Mouse (Mus musculus) kidney, adult 2 months (tissue): ENCODE measurements around the gene Rnf185. TPM values are rescaled to one million over a fixed set of nuclear protein-coding genes. Genes with fewer than 3 reads are reported as not detected.
A peak's percentile ranks its signal among the peaks of the same experiment; 100 is the strongest.

ENCODE experiments used
- DNase-seq: peaks from one replicate; pipeline ENCODE4 v3.0.0; 2021
- H3K27ac ChIP-seq: fragments of 200-500 bp; 2 replicates; pipeline ENCODE4 v1.5.1; 2012; ENCODE audit warnings: low read depth, low read length, control low read depth, inconsistent platforms; ENCODE audit not compliant: insufficient read depth
- H3K27me3 ChIP-seq: fragments of 200-500 bp; replicated peaks from 2 replicates; pipeline ENCODE4 v1.6.1; 2012; ENCODE audit warnings: mild to moderate bottlenecking, moderate library complexity, low read length, inconsistent platforms; ENCODE audit not compliant: control insufficient read depth, insufficient read depth
- H3K36me3 ChIP-seq: fragments of 200-500 bp; 2 replicates; pipeline ENCODE4 v1.6.1; 2012; ENCODE audit warnings: mild to moderate bottlenecking, moderate library complexity, low read length, inconsistent platforms; ENCODE audit not compliant: control insufficient read depth, insufficient read depth
- H3K4me1 ChIP-seq: fragments of 200-500 bp; 2 replicates; pipeline ENCODE4 v1.6.1; 2011; ENCODE audit warnings: low read length; ENCODE audit not compliant: control insufficient read depth, insufficient read depth
- H3K4me3 ChIP-seq: fragments of 200-500 bp; 2 replicates; pipeline ENCODE4 v1.5.1; 2011; ENCODE audit warnings: mild to moderate bottlenecking, low read depth, low read length, control low read depth; ENCODE audit not compliant: insufficient read depth
- CTCF ChIP-seq: fragments of 200-500 bp; conservative IDR thresholded peaks from 2 replicates; pipeline ENCODE4 v1.5.1; 2011; ENCODE audit warnings: low read depth, mild to moderate bottlenecking, control low read depth, low read length, moderate library complexity, mixed read lengths; ENCODE audit not compliant: insufficient read depth, insufficient read length
- POLR2A ChIP-seq: fragments of 200-500 bp; IDR thresholded peaks from one replicate; pipeline ENCODE4 v1.6.1; 2011; ENCODE audit warnings: low read depth, low read length, control low read depth
- WGBS: fragments of 180-500 bp; shearing (Covaris S2); methylation state at CpG from one replicate; pipeline ENCODE4 v1.1.7; 2018; 5-methylcytosine and 5-hydroxymethylcytosine counted together
- polyA plus RNA-seq: library from polyadenylated mRNA; depleted of rRNA; stranded (reverse); fragments of >200 nt; gene quantifications from 2 replicates; pipeline ENCODE4 v1.2.3, GENCODE M21; 2012

Gene Rnf185
- polyA plus RNA-seq, 1 experiment, result 49.4 TPM

DNA sequence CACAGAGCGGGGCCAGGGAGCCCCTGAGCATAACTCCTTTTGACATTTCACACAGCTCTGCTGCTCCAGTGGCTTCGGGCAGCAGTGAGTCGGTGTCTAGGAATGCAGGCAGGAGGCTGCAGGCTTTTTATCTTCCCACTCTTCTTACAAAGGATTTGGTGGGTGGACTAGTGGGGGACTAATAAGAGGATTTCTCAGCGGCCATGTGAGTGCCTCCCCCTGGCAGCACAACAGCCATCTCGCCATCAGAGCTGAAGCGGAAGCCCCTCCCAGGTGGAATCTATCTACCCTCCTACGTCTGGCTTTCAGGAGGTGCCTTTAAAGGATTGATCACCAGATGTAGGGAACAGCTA, 77.9 kb downstream of the Rnf185 start:
- DNase-seq, result no peak
- Histone ChIP-seq H3K4me1 (no peaks in the 10 kb centered on the region; the same call in 1 of the 2 replicates), H3K36me3 (no peaks in the 10 kb centered on the region), H3K27me3 (no peaks in the 10 kb centered on the region), H3K4me3 (no peak overlapping the region), H3K27ac (no peak overlapping the region)
- whole genome bisulfite sequencing, result 46% methylated on average over 7 of the region's 7 CpGs
- TF ChIP-seq CTCF (no peak), POLR2A (no peak)

DNA sequence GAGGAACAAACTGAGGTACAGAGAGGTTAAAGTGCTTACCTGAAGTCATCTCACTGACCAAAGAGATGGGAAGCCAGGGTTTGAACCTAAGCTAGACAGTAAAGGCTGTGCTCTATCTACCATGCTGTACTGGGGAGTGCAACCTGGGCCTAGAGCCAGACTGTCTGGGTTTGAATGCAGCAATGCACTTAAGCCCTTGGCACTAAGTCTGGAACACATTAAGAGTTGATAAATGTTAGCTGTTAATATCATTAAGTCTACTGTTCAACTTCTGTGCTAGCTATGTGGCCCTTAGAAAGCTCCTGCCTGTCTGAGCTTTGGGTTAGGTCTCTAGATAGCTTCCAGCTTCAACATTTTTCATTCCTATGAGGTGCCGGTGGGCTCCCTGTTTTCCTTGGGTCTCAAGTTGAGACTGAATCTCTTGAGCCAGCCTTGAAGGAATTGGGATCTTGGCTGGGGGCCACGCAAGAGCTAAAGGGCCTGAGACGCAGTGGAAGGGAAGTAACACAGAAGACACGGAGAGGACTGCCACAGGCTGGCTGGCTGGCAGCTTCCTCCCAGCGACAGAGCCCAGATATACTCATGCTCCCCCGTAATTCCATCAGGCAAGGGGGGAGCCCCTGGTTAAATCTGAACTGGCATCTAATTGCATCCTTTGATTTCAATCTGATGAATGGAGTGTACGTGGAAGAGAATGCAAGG, 78.4 kb downstream of the Rnf185 start:
- TF ChIP-seq CTCF, result no peak
- TF ChIP-seq POLR2A, result no peak
- no peaks in the 10 kb centered on the region for H3K27me3 ChIP-seq
- no peak overlapping the region for H3K4me3 ChIP-seq
- no peaks in the 10 kb centered on the region; the same call in 1 of the 2 replicates for H3K4me1 ChIP-seq
- DNase-seq, result peak; percentile 20
- H3K27ac ChIP-seq, result no peak overlapping the region
- H3K36me3 ChIP-seq, result no peaks in the 10 kb centered on the region
- 62% methylated on average over 7 of the region's 7 CpGs for WGBS

DNA sequence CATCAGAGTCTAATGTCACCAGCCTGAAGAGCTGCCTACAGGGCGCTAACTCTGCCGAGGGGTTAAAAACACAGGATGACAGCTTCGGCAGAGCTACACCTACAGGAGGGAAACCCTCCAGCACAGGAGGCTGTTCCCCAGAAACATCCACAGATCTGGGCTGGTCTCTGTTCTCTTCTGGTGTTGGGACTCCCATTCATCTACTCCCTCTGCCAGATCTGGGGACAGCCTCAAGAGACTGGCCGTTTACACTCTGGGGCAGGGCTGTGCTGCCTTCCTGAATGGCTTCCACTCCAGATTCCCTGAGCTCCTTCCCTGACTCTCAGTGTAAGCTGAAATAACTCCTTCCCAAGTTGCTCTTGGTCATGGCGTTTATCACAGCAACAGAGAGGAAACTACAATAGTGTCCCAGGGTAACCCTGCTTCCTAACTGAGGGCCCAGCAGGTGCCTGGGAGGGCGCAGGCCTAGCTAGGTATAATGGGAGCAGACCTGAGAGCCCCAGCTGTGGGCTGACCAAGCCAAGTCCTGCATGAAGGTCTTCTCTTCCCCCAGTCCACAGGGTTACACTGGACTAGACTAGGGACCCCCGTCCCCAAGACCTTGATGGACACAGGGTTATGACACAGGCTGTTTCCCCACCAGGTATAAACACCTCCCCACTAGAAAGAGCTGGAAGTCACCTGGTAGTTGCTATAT, 80.4 kb downstream of the Rnf185 start:
- H3K27ac ChIP-seq, result no peak overlapping the region
- 28% methylated on average over 7 of the region's 7 CpGs for WGBS
- no peak for TF ChIP-seq POLR2A
- no peak for TF ChIP-seq CTCF
- H3K4me3 ChIP-seq, result peak overlapping the region; percentile 55
- no peaks in the 10 kb centered on the region for H3K36me3 ChIP-seq
- no peaks in the 10 kb centered on the region; the same call in 1 of the 2 replicates for H3K4me1 ChIP-seq
- H3K27me3 ChIP-seq, result no peaks in the 10 kb centered on the region
- DNase-seq, result no peak

GRCm38 (mm10) chr11:3370928-3371598, 81.1 kb downstream of the Rnf185 start:
- no peak overlapping the region for H3K27ac ChIP-seq
- H3K4me3 ChIP-seq, result peak overlapping the region; percentile 55
- peak; percentile 23 for TF ChIP-seq POLR2A
- no peak for TF ChIP-seq CTCF
- peak; percentile 87 for DNase-seq
- 4% methylated on average over 27 of the region's 27 CpGs for WGBS
- no peaks in the 10 kb centered on the region; the same call in 1 of the 2 replicates for H3K4me1 ChIP-seq
- no peaks in the 10 kb centered on the region for H3K36me3 ChIP-seq
- no peaks in the 10 kb centered on the region for H3K27me3 ChIP-seq

GRCm38 (mm10) chr11:3370162-3370561, 82.0 kb downstream of the Rnf185 start:
- no peaks in the 10 kb centered on the region for H3K36me3 ChIP-seq
- no peaks in the 10 kb centered on the region; the same call in 1 of the 2 replicates for H3K4me1 ChIP-seq
- WGBS, result 73% methylated on average over 2 of the region's 2 CpGs
- H3K27me3 ChIP-seq, result no peaks in the 10 kb centered on the region
- no peak overlapping the region for H3K4me3 ChIP-seq
- DNase-seq, result no peak
- TF ChIP-seq POLR2A (no peak), CTCF (no peak)
- H3K27ac ChIP-seq, result no peak overlapping the region

- H3K4me1 ChIP-seq, result no peaks in the 10 kb centered on the region; the same call in 1 of the 2 replicates
- no peaks in the 10 kb centered on the region for H3K36me3 ChIP-seq
- H3K4me3 ChIP-seq, result no peak overlapping the region
- no peak for TF ChIP-seq POLR2A
- no peak for TF ChIP-seq CTCF
- WGBS, result 81% methylated on average over 5 of the region's 5 CpGs
- H3K27ac ChIP-seq, result no peak overlapping the region
- DNase-seq, result no peak
- no peaks in the 10 kb centered on the region for H3K27me3 ChIP-seq
These were observed 82.7 kb downstream of the Rnf185 start for GRCm38 (mm10) chr11:3369449-3369848.

DNA sequence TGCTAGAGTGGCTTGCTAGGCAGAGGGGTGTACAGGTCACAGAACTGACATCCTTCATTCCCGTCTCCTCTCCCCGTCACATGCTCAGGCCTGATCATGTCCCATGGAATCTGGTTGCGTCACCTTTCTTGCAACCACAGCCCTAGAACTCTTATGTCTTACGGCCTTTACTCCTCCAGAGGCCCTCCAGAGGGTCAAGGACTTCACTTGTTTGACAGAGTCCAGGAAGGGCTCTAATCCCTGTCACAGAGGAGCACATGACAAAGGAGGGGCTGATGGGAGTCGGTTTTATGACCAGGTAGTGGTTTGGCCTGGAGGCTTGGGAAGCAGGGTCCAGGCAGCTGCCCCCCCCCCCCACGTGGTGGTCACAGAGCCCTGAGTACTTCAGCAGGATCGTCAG, 83.2 kb downstream of the Rnf185 start:
- no peak for TF ChIP-seq CTCF
- no peak for TF ChIP-seq POLR2A
- Histone ChIP-seq H3K36me3 (no peaks in the 10 kb centered on the region), H3K4me1 (no peaks in the 10 kb centered on the region; the same call in 1 of the 2 replicates), H3K27me3 (no peaks in the 10 kb centered on the region), H3K27ac (no peak overlapping the region), H3K4me3 (no peak overlapping the region)
- DNase-seq, result no peak
- 64% methylated on average over 7 of the region's 7 CpGs for WGBS
